Mouse (Mus musculus): ENCODE measurements around the gene Tgfb1i1.

Tgfb1i1 gene

GRCm38 (mm10) chr7:128245547-128245946 is 1.1 kb upstream of the Tgfb1i1 start:
- DNase-seq = no peak

GRCm38 (mm10) chr7:128247443-128247842 is 831 bp downstream of the Tgfb1i1 start:
- DNase-seq = peak; percentile 93 to 94

GRCm38 (mm10) chr7:128248081-128249042 is 1.8 kb downstream of the Tgfb1i1 start:
- DNase-seq = peak in 1 of 2 experiments; percentile 4

- DNase-seq = no peak
Observed at GRCm38 (mm10) chr7:128249998-128250397, 3.4 kb downstream of the Tgfb1i1 start.

GRCm38 (mm10) chr7:128251946-128252345 is 5.3 kb downstream of the Tgfb1i1 start:
- peak in 1 of 2 experiments; percentile 7 for DNase-seq

- peak; percentile 60 to 67 for DNase-seq
Observed at GRCm38 (mm10) chr7:128252609-128253008, 6.0 kb downstream of the Tgfb1i1 start.

GRCm38 (mm10) chr7:128254978-128255377 is 8.4 kb downstream of the Tgfb1i1 start:
- DNase-seq = no peak

GRCm38 (mm10) chr7:128255757-128256156 is 9.1 kb downstream of the Tgfb1i1 start:
- no peak for DNase-seq

- DNase-seq = peak; percentile 45 to 49
Observed at GRCm38 (mm10) chr7:128256783-128257334, 10.2 kb downstream of the Tgfb1i1 start.

- DNase-seq = no peak
Observed at GRCm38 (mm10) chr7:128265411-128265810, 18.8 kb downstream of the Tgfb1i1 start, which contains the start of gene Slc5a2. Gene Slc5a2 (plus strand): TSS chr7:128265657.

- no peak for DNase-seq
Observed at GRCm38 (mm10) chr7:128266056-128266455, 19.4 kb downstream of the Tgfb1i1 start.

GRCm38 (mm10) chr7:128267391-128267790 is 20.8 kb downstream of the Tgfb1i1 start:
- no peak for DNase-seq

GRCm38 (mm10) chr7:128267813-128268212 is 21.2 kb downstream of the Tgfb1i1 start:
- DNase-seq = no peak

GRCm38 (mm10) chr7:128270431-128270850 is 23.8 kb downstream of the Tgfb1i1 start:
- no peak for DNase-seq

- no peak for DNase-seq
Observed at GRCm38 (mm10) chr7:128271496-128271895, 24.9 kb downstream of the Tgfb1i1 start.

GRCm38 (mm10) chr7:128276051-128276450 is 29.4 kb downstream of the Tgfb1i1 start:
- no peak for DNase-seq

- DNase-seq = no peak
Observed at GRCm38 (mm10) chr7:128279750-128280149, 33.1 kb downstream of the Tgfb1i1 start.

GRCm38 (mm10) chr7:128281765-128282164 is 35.2 kb downstream of the Tgfb1i1 start:
- DNase-seq = no peak

- no peak for DNase-seq
Observed at GRCm38 (mm10) chr7:128282532-128283244, 36.1 kb downstream of the Tgfb1i1 start.

GRCm38 (mm10) chr7:128284047-128284446 is 37.4 kb downstream of the Tgfb1i1 start:
- no peak for DNase-seq

- DNase-seq = no peak
Observed at GRCm38 (mm10) chr7:128285060-128285459, 38.4 kb downstream of the Tgfb1i1 start.

- DNase-seq = no peak
Observed at GRCm38 (mm10) chr7:128288923-128289544, 42.4 kb downstream of the Tgfb1i1 start.

GRCm38 (mm10) chr7:128294785-128295184 is 48.2 kb downstream of the Tgfb1i1 start:
- no peak for DNase-seq
